Mouse (Mus musculus) urinary bladder, adult 2 months (tissue): ENCODE measurements around the gene Stambpl1. TPM values are rescaled to one million over a fixed set of nuclear protein-coding genes. Genes with fewer than 3 reads are reported as not detected.
"Not testable (repeated sequence)": the region's sequence is repeated elsewhere in the genome, so short reads cannot be mapped to it uniquely, and the experiment has no call there.

Source experiments
- DNase-seq: peaks from one replicate; pipeline ENCODE4 v3.0.0; 2022; ENCODE audit warnings: low spot score
- polyA plus RNA-seq: library from polyadenylated mRNA; depleted of rRNA; stranded (reverse); fragments of >200 nt; gene quantifications from 2 replicates; pipeline ENCODE4 v1.2.3, GENCODE M21; 2012

Stambpl1 gene
- polyA plus RNA-seq, 1 experiment, result 10.9 TPM

- DNase-seq, result no peak
Measured at GRCm38 (mm10) chr19:34198066-34198465, 6.0 kb downstream of the Stambpl1 start.

GRCm38 (mm10) chr19:34198901-34199300 is 6.9 kb downstream of the Stambpl1 start:
- no peak for DNase-seq

- no peak for DNase-seq
Measured at GRCm38 (mm10) chr19:34199488-34199887, 7.5 kb downstream of the Stambpl1 start.

- no peak for DNase-seq
Measured at GRCm38 (mm10) chr19:34202668-34203067, 10.6 kb downstream of the Stambpl1 start.

- not testable (repeated sequence) for DNase-seq
Measured at GRCm38 (mm10) chr19:34206128-34206527, 14.1 kb downstream of the Stambpl1 start.

GRCm38 (mm10) chr19:34206760-34207440 is 14.9 kb downstream of the Stambpl1 start:
- no peak for DNase-seq

GRCm38 (mm10) chr19:34209031-34209430 is 17.0 kb downstream of the Stambpl1 start:
- no peak for DNase-seq

- DNase-seq, result no peak
Measured at GRCm38 (mm10) chr19:34209930-34210581, 18.0 kb downstream of the Stambpl1 start.

GRCm38 (mm10) chr19:34210841-34211240 is 18.8 kb downstream of the Stambpl1 start:
- DNase-seq, result no peak

GRCm38 (mm10) chr19:34212489-34213250 is 20.6 kb downstream of the Stambpl1 start:
- no peak for DNase-seq

GRCm38 (mm10) chr19:34213251-34213645 is 21.2 kb downstream of the Stambpl1 start:
- DNase-seq, result no peak

- no peak for DNase-seq
Measured at GRCm38 (mm10) chr19:34214136-34214535, 22.1 kb downstream of the Stambpl1 start.

GRCm38 (mm10) chr19:34216956-34217355 is 24.9 kb downstream of the Stambpl1 start:
- DNase-seq, result no peak

GRCm38 (mm10) chr19:34217761-34218160 is 25.7 kb downstream of the Stambpl1 start:
- DNase-seq, result no peak

GRCm38 (mm10) chr19:34219260-34219968 is 27.4 kb downstream of the Stambpl1 start:
- DNase-seq, result no peak

- no peak for DNase-seq
Measured at GRCm38 (mm10) chr19:34220732-34221380, 28.8 kb downstream of the Stambpl1 start.

GRCm38 (mm10) chr19:34222805-34223204 is 30.8 kb downstream of the Stambpl1 start:
- no peak for DNase-seq

- no peak for DNase-seq
Measured at GRCm38 (mm10) chr19:34231596-34231995, 39.6 kb downstream of the Stambpl1 start.

GRCm38 (mm10) chr19:34232326-34232725 is 40.3 kb downstream of the Stambpl1 start:
- DNase-seq, result no peak

- no peak for DNase-seq
Measured at GRCm38 (mm10) chr19:34233944-34234343, 41.9 kb downstream of the Stambpl1 start.

GRCm38 (mm10) chr19:34236049-34236448 is 44.0 kb downstream of the Stambpl1 start:
- no peak for DNase-seq
